Mouse (Mus musculus): ENCODE results near the gene Tab2.

- TF ChIP-seq MEF2A (IDR thresholded peaks at IDR 0.05; ENCODE audit: borderline replicate concordance, low read depth, low read length) (no peak), E2F4 (IDR thresholded peaks at IDR 0.05; ENCODE audit: insufficient replicate concordance, low read depth, low read length) (no peak), KAT2A (IDR thresholded peaks at IDR 0.05; ENCODE audit: insufficient replicate concordance, low read length) (no peak), CTCF (conservative IDR thresholded peaks at IDR 0.05 in 1 of 2, IDR thresholded peaks at IDR 0.05 in 1 of 2; ENCODE audit: low read depth in 2 of 2, low read length in 2 of 2) (no peak), ETS1 (conservative IDR thresholded peaks at IDR 0.05; ENCODE audit: low read depth, low read length) (no peak), UBTF (IDR thresholded peaks at IDR 0.05; ENCODE audit: low read depth, low read length) (no peak), HCFC1 (IDR thresholded peaks at IDR 0.05; ENCODE audit: low read depth, low read length) (no peak), POLR2A (IDR thresholded peaks at IDR 0.05; ENCODE audit: low read depth, low read length) (no peak), MAFK (IDR thresholded peaks at IDR 0.05; ENCODE audit: insufficient replicate concordance, low read length) (no peak), ZC3H11A (IDR thresholded peaks at IDR 0.05; ENCODE audit: low read depth, low read length) (no peak), ZMIZ1 (IDR thresholded peaks at IDR 0.05; ENCODE audit: low read depth, low read length) (no peak), USF1 (IDR thresholded peaks at IDR 0.05; ENCODE audit: low read depth, low read length) (no peak), RAD21 (IDR thresholded peaks at IDR 0.05; ENCODE audit: low read depth, low read length) (no peak), MAZ (IDR thresholded peaks at IDR 0.05; ENCODE audit: low read depth, low read length) (no peak)
Observed at GRCm38 (mm10) chr10:7863411-7863810, 92.6 kb downstream of the Tab2 start.
